Mouse (Mus musculus): Measurements from ENCODE around the gene Pan2. TPM values are rescaled to one million over a fixed set of nuclear protein-coding genes. Genes with fewer than 3 reads are reported as not detected.
A peak's percentile ranks its signal among the peaks of the same experiment; 100 is the strongest.

The Pan2 gene
- polyA plus RNA-seq, 1 experiment, result 25.7 TPM

DNA sequence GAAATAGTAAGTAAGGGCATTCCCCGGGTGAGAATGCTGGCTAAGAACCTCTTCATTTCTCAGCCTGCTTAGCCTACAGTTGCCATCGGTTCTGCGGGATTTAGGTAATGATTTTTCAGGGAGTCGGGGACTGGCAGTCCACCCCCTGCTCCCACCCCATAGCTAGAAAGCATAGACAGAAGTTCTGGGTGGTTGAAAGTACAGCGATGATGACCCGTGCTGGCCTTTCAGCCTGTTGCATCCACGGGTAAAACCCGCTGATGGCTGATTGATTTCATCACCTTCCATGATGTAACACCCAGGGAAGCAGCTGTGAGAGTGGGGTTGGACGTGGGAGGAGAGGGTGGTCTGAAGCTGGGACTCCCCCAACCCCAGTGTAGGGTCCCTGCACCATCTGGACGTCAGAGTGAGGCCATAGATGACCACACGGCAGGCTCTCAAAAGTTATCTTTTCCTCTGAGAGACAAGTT is 4.4 kb upstream of the Pan2 start, which contains the start of gene Il23a:
TSS of gene Il23a (minus strand) at position 51 of the 470 bp plus-strand sequence.
- H3K27me3 ChIP-seq (ENCODE audit: control insufficient read depth, insufficient read depth, low read length), result no peaks in the 10 kb centered on the region
- no peaks in the 10 kb centered on the region for H3K36me3 ChIP-seq (ENCODE audit: control insufficient read depth, insufficient read depth, low read length)
- H3K27ac ChIP-seq (ENCODE audit: insufficient read depth, low read length), result no peak within 1 kb of the TSS
- H3K4me3 ChIP-seq (ENCODE audit: extremely low read depth, insufficient read depth, insufficient read length), result no peak within 1 kb of the TSS
- 82% methylated on average over 11 of the region's 11 CpGs for WGBS
- H3K4me1 ChIP-seq (ENCODE audit: control insufficient read depth, insufficient read depth, insufficient read length), result peaks cover under 1% of the 10 kb centered on the region; the same call in 1 of the 2 replicates
- TF ChIP-seq CTCF (IDR thresholded peaks at IDR 0.05; ENCODE audit: extremely low read depth, insufficient read depth, insufficient read length, insufficient replicate concordance), result no peak
- no peak for TF ChIP-seq POLR2A (IDR thresholded peaks at IDR 0.05; ENCODE audit: low read depth, low read length)
- no peak for DNase-seq (ENCODE audit: low read depth in 1 of 2, low spot score in 2 of 2)

- no peaks in the 10 kb centered on the region for H3K36me3 ChIP-seq (ENCODE audit: control insufficient read depth, insufficient read depth, low read length)
- 23% methylated on average over 3 of the region's 3 CpGs for WGBS
Measured at GRCm38 (mm10) chr10:128302357-128302756, 778 bp upstream of the Pan2 start.

DNA sequence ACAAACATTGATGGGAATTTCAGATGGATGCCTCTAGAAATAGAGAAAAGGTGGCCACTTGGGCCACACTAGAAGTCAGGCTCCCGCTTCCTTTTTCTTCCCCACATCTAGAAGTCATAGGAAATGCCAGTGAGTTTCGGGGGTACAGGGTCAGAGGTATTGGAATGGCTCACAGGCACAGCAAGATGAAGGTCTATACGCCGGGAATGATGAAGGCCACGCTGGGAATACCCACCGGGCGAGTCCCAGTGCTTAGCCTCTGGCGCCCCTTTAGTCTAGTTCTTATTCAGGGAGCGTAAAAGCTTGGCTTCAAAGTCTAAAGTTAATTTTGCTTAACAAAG is 380 bp upstream of the Pan2 start:
- H3K36me3 ChIP-seq (ENCODE audit: control insufficient read depth, insufficient read depth, low read length), result no peaks in the 10 kb centered on the region
- H3K4me3 ChIP-seq (ENCODE audit: extremely low read depth, insufficient read depth, insufficient read length), result peak overlapping the region; percentile 74
- no peak for DNase-seq (ENCODE audit: low read depth in 1 of 2, low spot score in 2 of 2)
- peak overlapping the region; percentile 88 for H3K27ac ChIP-seq (ENCODE audit: insufficient read depth, low read length)
- no peak for TF ChIP-seq POLR2A (IDR thresholded peaks at IDR 0.05; ENCODE audit: low read depth, low read length)
- TF ChIP-seq CTCF (IDR thresholded peaks at IDR 0.05; ENCODE audit: extremely low read depth, insufficient read depth, insufficient read length, insufficient replicate concordance), result no peak
- no peaks in the 10 kb centered on the region for H3K27me3 ChIP-seq (ENCODE audit: control insufficient read depth, insufficient read depth, low read length)
- WGBS, result 1% methylated on average over 9 of the region's 9 CpGs
- H3K4me1 ChIP-seq (ENCODE audit: control insufficient read depth, insufficient read depth, insufficient read length), result peaks cover 6% of the 10 kb centered on the region; the same call in 1 of the 2 replicates

More at GRCm38 (mm10) chr10:128302357-128302756, 778 bp upstream of the Pan2 start:
- Histone ChIP-seq H3K4me1 (ENCODE audit: control insufficient read depth, insufficient read depth, insufficient read length) (peaks cover 6% of the 10 kb centered on the region; the same call in 1 of the 2 replicates), H3K4me3 (ENCODE audit: extremely low read depth, insufficient read depth, insufficient read length) (peak overlapping the region; percentile 74; the same call in 1 of the 2 replicates), H3K27me3 (ENCODE audit: control insufficient read depth, insufficient read depth, low read length) (no peaks in the 10 kb centered on the region), H3K27ac (ENCODE audit: insufficient read depth, low read length) (peak overlapping the region; percentile 88; the same call in 1 of the 2 replicates)
- DNase-seq (ENCODE audit: low read depth in 1 of 2, low spot score in 2 of 2), result no peak
- TF ChIP-seq POLR2A (IDR thresholded peaks at IDR 0.05; ENCODE audit: low read depth, low read length), result no peak

DNA sequence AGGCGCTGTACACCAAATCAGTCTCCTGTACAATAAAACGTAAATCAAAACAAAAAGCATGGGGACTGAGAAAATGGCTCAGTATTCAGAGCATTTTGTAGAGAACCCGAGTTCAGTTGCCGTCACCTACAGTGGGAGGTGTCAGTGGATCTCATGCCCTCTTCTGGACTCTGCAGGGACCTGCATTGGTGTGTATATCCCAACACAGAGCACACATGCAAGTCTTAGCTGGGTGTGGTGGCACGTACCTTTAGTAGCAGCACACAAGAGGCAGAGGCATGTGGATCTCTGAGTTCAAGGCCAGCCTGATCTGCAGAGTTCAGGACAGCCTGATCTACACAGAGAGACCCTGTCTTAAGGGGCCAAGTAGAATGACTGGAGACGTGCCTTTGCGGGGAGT is 6.5 kb downstream of the Pan2 start:
- WGBS, result 92% methylated on average over 7 of the region's 7 CpGs
- Histone ChIP-seq H3K36me3 (ENCODE audit: control insufficient read depth, insufficient read depth, low read length) (peaks cover 24% of the 10 kb centered on the region), H3K4me1 (ENCODE audit: control insufficient read depth, insufficient read depth, insufficient read length) (no peaks in the 10 kb centered on the region), H3K27me3 (ENCODE audit: control insufficient read depth, insufficient read depth, low read length) (no peaks in the 10 kb centered on the region), H3K4me3 (ENCODE audit: extremely low read depth, insufficient read depth, insufficient read length) (no peak overlapping the region), H3K27ac (ENCODE audit: insufficient read depth, low read length) (no peak overlapping the region)
- DNase-seq (ENCODE audit: low read depth in 1 of 2, low spot score in 2 of 2), result no peak
- TF ChIP-seq CTCF (IDR thresholded peaks at IDR 0.05; ENCODE audit: extremely low read depth, insufficient read depth, insufficient read length, insufficient replicate concordance) (no peak), POLR2A (IDR thresholded peaks at IDR 0.05; ENCODE audit: low read depth, low read length) (no peak)

DNA sequence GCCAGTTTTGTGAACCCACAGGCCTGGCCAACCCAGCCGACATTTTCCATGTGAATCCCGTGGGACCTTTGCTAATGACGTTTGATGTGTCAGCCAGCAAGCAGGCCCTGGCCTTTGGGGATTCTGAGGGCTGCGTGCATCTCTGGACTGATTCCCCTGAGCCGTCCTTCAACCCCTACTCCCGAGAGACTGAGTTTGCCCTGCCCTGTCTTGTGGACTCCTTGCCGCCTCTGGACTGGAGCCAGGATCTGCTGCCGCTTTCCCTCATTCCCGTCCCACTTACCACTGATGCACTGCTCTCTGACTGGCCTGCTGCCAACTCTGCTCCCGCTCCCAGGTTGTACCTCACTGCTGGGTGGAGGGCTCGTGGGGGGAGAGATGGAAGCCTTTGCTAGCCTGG is 7.0 kb downstream of the Pan2 start:
- TF ChIP-seq POLR2A (IDR thresholded peaks at IDR 0.05; ENCODE audit: low read depth, low read length), result no peak
- TF ChIP-seq CTCF (IDR thresholded peaks at IDR 0.05; ENCODE audit: extremely low read depth, insufficient read depth, insufficient read length, insufficient replicate concordance), result no peak
- Histone ChIP-seq H3K27me3 (ENCODE audit: control insufficient read depth, insufficient read depth, low read length) (no peaks in the 10 kb centered on the region), H3K27ac (ENCODE audit: insufficient read depth, low read length) (no peak overlapping the region), H3K36me3 (ENCODE audit: control insufficient read depth, insufficient read depth, low read length) (peaks cover 26% of the 10 kb centered on the region), H3K4me3 (ENCODE audit: extremely low read depth, insufficient read depth, insufficient read length) (no peak overlapping the region), H3K4me1 (ENCODE audit: control insufficient read depth, insufficient read depth, insufficient read length) (no peaks in the 10 kb centered on the region)
- 60% methylated on average over 11 of the region's 11 CpGs for WGBS
- DNase-seq (ENCODE audit: low read depth in 1 of 2, low spot score in 2 of 2), result no peak

- no peak overlapping the region for H3K4me3 ChIP-seq (ENCODE audit: extremely low read depth, insufficient read depth, insufficient read length)
- H3K4me1 ChIP-seq (ENCODE audit: control insufficient read depth, insufficient read depth, insufficient read length), result no peaks in the 10 kb centered on the region
- H3K36me3 ChIP-seq (ENCODE audit: control insufficient read depth, insufficient read depth, low read length), result peaks cover 32% of the 10 kb centered on the region
- no peaks in the 10 kb centered on the region for H3K27me3 ChIP-seq (ENCODE audit: control insufficient read depth, insufficient read depth, low read length)
- DNase-seq (ENCODE audit: low read depth in 1 of 2, low spot score in 2 of 2), result no peak
- 64% methylated on average over 4 of the region's 4 CpGs for WGBS
- H3K27ac ChIP-seq (ENCODE audit: insufficient read depth, low read length), result no peak overlapping the region
- TF ChIP-seq CTCF (IDR thresholded peaks at IDR 0.05; ENCODE audit: extremely low read depth, insufficient read depth, insufficient read length, insufficient replicate concordance) (no peak), POLR2A (IDR thresholded peaks at IDR 0.05; ENCODE audit: low read depth, low read length) (no peak)
Measured at GRCm38 (mm10) chr10:128310902-128311301, 7.8 kb downstream of the Pan2 start.

GRCm38 (mm10) chr10:128315578-128315977 is 12.4 kb downstream of the Pan2 start:
- Histone ChIP-seq H3K4me1 (ENCODE audit: control insufficient read depth, insufficient read depth, insufficient read length) (no peaks in the 10 kb centered on the region), H3K4me3 (ENCODE audit: extremely low read depth, insufficient read depth, insufficient read length) (no peak overlapping the region), H3K36me3 (ENCODE audit: control insufficient read depth, insufficient read depth, low read length) (peaks cover 37% of the 10 kb centered on the region), H3K27me3 (ENCODE audit: control insufficient read depth, insufficient read depth, low read length) (no peaks in the 10 kb centered on the region), H3K27ac (ENCODE audit: insufficient read depth, low read length) (no peak overlapping the region)
- TF ChIP-seq CTCF (IDR thresholded peaks at IDR 0.05; ENCODE audit: extremely low read depth, insufficient read depth, insufficient read length, insufficient replicate concordance) (no peak), POLR2A (IDR thresholded peaks at IDR 0.05; ENCODE audit: low read depth, low read length) (no peak)
- 91% methylated on average over 8 of the region's 8 CpGs for WGBS
- no peak for DNase-seq (ENCODE audit: low read depth in 1 of 2, low spot score in 2 of 2)
